Mouse (Mus musculus): ENCODE measurements at regions not wholly inside any gene's neighbourhood (a gene's known extent, or its start where the extent isn't known, plus 50 kb on each side); places are given as distances from the start of the nearest gene placed in this dataset.

- no peak for DNase-seq
These were observed 267.7 kb upstream of the Shh start for GRCm38 (mm10) chr5:28734768-28735167.

GRCm38 (mm10) chr5:28722067-28722466 is 255.0 kb upstream of the Shh start:
- no peak for DNase-seq

- no peak for DNase-seq
These were observed 247.9 kb upstream of the Shh start for GRCm38 (mm10) chr5:28714978-28715377.

- DNase-seq, result no peak
These were observed 243.5 kb upstream of the Shh start for GRCm38 (mm10) chr5:28710517-28710916.

- DNase-seq, result no peak
These were observed 242.6 kb upstream of the Shh start for GRCm38 (mm10) chr5:28709626-28710025.

- no peak for DNase-seq
These were observed 237.3 kb upstream of the Shh start for GRCm38 (mm10) chr5:28704359-28704758.

- DNase-seq, result no peak
These were observed 229.9 kb upstream of the Shh start for GRCm38 (mm10) chr5:28696966-28697365.

- DNase-seq, result no peak
These were observed 223.1 kb upstream of the Shh start for GRCm38 (mm10) chr5:28690110-28690509.

GRCm38 (mm10) chr5:28689651-28690050 is 222.6 kb upstream of the Shh start:
- DNase-seq, result no peak

GRCm38 (mm10) chr5:28689136-28689535 is 222.1 kb upstream of the Shh start:
- DNase-seq, result no peak

- DNase-seq, result no peak
These were observed 215.8 kb upstream of the Shh start for GRCm38 (mm10) chr5:28682821-28683220.

- no peak for DNase-seq
These were observed 213.3 kb upstream of the Shh start for GRCm38 (mm10) chr5:28680311-28680710.

GRCm38 (mm10) chr5:28679761-28680160 is 212.7 kb upstream of the Shh start:
- DNase-seq, result no peak

- no peak for DNase-seq
These were observed 163.1 kb upstream of the Shh start for GRCm38 (mm10) chr5:28630186-28630585.

GRCm38 (mm10) chr5:28611885-28612284 is 144.8 kb upstream of the Shh start:
- no peak for DNase-seq

- DNase-seq, result no peak
These were observed 129.7 kb upstream of the Shh start for GRCm38 (mm10) chr5:28596537-28597314.

- no peak for DNase-seq
These were observed 104.4 kb upstream of the Shh start for GRCm38 (mm10) chr5:28571347-28571998.

- DNase-seq, result no peak
These were observed 101.4 kb upstream of the Shh start for GRCm38 (mm10) chr5:28568417-28568816.

- DNase-seq, result no peak
These were observed 100.4 kb upstream of the Shh start for GRCm38 (mm10) chr5:28567341-28567905.

GRCm38 (mm10) chr5:28563401-28563800 is 96.3 kb upstream of the Shh start:
- peak; percentile 61 to 76 for DNase-seq

- DNase-seq, result no peak
These were observed 95.9 kb upstream of the Shh start for GRCm38 (mm10) chr5:28562917-28563316.

GRCm38 (mm10) chr5:28553543-28553942 is 86.5 kb upstream of the Shh start:
- no peak for DNase-seq

GRCm38 (mm10) chr5:28530202-28530855 is 63.3 kb upstream of the Shh start:
- no peak for DNase-seq

- no peak for DNase-seq
These were observed 59.4 kb upstream of the Shh start for GRCm38 (mm10) chr5:28526435-28526834.

All from lung, postnatal 4 days (tissue).